Mouse (Mus musculus): ENCODE measurements at regions not wholly inside any gene's neighbourhood (a gene's known extent, or its start where the extent isn't known, plus 50 kb on each side); places are given as distances from the start of the nearest gene placed in this dataset.

DNA sequence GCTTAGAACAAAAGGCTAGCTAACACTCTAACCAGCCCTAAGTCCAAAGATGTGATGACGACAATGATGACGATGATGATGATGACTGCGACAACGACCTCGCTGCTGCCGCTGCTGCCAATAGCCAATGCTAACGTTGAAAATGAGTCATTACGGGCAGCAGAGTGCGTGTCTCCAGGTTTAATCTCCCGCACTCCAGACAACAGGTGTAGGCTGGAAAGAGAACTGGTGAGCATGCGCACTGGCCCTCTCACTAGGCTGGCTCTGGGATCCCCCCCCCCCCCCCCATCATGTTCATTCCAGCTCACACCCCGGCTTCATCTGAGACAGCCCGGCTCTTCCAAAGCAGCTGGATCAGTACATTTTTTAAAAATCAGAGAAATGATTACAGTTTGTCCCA, 138.4 kb downstream of the 9530068E07Rik start:
- 28% methylated on average over 13 of the region's 13 CpGs for WGBS
- DNase-seq (ENCODE audit: low spot score) (peak; percentile 51), ATAC-seq (ENCODE audit: low FRiP score, low TSS enrichment) (peak; percentile 70)
- H3K4me3 ChIP-seq (ENCODE audit: low read depth, low read length): no peak overlapping the region
- no peak overlapping the region for H3K4me2 ChIP-seq (replicated peaks; ENCODE audit: low read depth)
- H3K27me3 ChIP-seq (ENCODE audit: control insufficient read depth, insufficient read depth, low read length): no peaks in the 10 kb centered on the region
- no peak for TF ChIP-seq CTCF (IDR thresholded peaks at IDR 0.05; ENCODE audit: low read depth)
- TF ChIP-seq EP300 (optimal IDR thresholded peaks at IDR 0.05): no peak
- no peaks in the 10 kb centered on the region for H3K4me1 ChIP-seq (replicated peaks; ENCODE audit: control insufficient read depth, insufficient read depth)
- H3K9me3 ChIP-seq (ENCODE audit: control insufficient read depth, low read length): no peaks in the 10 kb centered on the region
- H3K27ac ChIP-seq (replicated peaks): no peak overlapping the region
- no peak overlapping the region for H3K9ac ChIP-seq (ENCODE audit: low read length)
- H3K36me3 ChIP-seq (ENCODE audit: control insufficient read depth, insufficient read depth, low read length): no peaks in the 10 kb centered on the region

DNA sequence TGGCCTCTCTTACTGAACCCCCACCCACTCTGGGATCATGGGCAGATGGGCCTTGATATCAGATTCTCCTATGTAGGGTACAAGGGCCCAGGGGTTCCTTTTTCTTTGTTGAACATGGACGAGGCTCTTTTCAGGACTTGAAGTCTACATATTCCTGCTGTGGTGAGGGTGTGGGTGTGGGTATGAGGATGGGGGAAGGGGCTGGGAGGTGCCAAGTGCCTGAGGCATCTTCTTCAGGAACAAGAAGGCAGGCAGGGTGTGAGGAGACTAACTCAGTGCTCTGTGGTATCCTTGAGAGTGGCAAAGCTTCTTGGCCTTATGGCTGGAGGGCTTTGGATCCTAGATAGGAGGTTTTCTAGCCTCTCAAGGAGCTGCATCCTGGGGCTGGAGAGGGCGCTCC, 140.0 kb downstream of the 9530068E07Rik start:
- ATAC-seq (ENCODE audit: low FRiP score, low TSS enrichment): no peak
- Histone ChIP-seq H3K36me3 (ENCODE audit: control insufficient read depth, insufficient read depth, low read length) (no peaks in the 10 kb centered on the region), H3K4me3 (ENCODE audit: low read depth, low read length) (no peak overlapping the region), H3K9me3 (ENCODE audit: control insufficient read depth, low read length) (no peaks in the 10 kb centered on the region), H3K27me3 (ENCODE audit: control insufficient read depth, insufficient read depth, low read length) (no peaks in the 10 kb centered on the region), H3K4me1 (replicated peaks; ENCODE audit: control insufficient read depth, insufficient read depth) (no peaks in the 10 kb centered on the region), H3K9ac (ENCODE audit: low read length) (no peak overlapping the region), H3K4me2 (replicated peaks; ENCODE audit: low read depth) (no peak overlapping the region), H3K27ac (replicated peaks) (no peak overlapping the region)
- 65% methylated on average over 2 of the region's 2 CpGs for WGBS
- TF ChIP-seq CTCF (IDR thresholded peaks at IDR 0.05; ENCODE audit: low read depth) (no peak), EP300 (optimal IDR thresholded peaks at IDR 0.05) (no peak)
- DNase-seq (ENCODE audit: low spot score): no peak

DNA sequence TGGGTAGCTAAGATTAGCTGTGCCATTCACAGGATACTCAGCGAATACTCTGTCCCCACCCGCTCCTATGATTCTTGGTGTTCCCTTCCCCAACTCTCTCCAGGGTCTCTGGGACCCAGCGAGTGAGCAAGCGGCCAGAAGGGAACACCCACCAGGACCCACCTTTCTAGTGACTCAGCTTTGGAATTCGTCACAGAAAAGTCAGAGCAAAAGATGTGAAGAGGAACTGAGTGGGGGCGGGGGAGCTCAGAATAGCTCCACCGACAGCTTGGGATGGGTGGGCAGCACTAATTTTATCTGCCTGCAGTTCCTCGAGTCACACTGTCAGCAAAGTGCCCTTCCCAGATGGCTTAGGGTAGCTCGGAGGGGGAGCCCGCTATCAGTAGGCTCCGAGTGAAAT, 140.6 kb downstream of the 9530068E07Rik start:
- TF ChIP-seq EP300 (optimal IDR thresholded peaks at IDR 0.05) (no peak), CTCF (IDR thresholded peaks at IDR 0.05; ENCODE audit: low read depth) (no peak)
- no peak overlapping the region for H3K4me3 ChIP-seq (ENCODE audit: low read depth, low read length)
- no peaks in the 10 kb centered on the region for H3K27me3 ChIP-seq (ENCODE audit: control insufficient read depth, insufficient read depth, low read length)
- ATAC-seq (ENCODE audit: low FRiP score, low TSS enrichment) (no peak), DNase-seq (ENCODE audit: low spot score) (no peak)
- no peak overlapping the region for H3K27ac ChIP-seq (replicated peaks)
- H3K36me3 ChIP-seq (ENCODE audit: control insufficient read depth, insufficient read depth, low read length): no peaks in the 10 kb centered on the region
- H3K9me3 ChIP-seq (ENCODE audit: control insufficient read depth, low read length): no peaks in the 10 kb centered on the region
- no peak overlapping the region for H3K9ac ChIP-seq (ENCODE audit: low read length)
- H3K4me1 ChIP-seq (replicated peaks; ENCODE audit: control insufficient read depth, insufficient read depth): no peaks in the 10 kb centered on the region
- no peak overlapping the region for H3K4me2 ChIP-seq (replicated peaks; ENCODE audit: low read depth)
- WGBS: 66% methylated on average over 11 of the region's 11 CpGs

DNA sequence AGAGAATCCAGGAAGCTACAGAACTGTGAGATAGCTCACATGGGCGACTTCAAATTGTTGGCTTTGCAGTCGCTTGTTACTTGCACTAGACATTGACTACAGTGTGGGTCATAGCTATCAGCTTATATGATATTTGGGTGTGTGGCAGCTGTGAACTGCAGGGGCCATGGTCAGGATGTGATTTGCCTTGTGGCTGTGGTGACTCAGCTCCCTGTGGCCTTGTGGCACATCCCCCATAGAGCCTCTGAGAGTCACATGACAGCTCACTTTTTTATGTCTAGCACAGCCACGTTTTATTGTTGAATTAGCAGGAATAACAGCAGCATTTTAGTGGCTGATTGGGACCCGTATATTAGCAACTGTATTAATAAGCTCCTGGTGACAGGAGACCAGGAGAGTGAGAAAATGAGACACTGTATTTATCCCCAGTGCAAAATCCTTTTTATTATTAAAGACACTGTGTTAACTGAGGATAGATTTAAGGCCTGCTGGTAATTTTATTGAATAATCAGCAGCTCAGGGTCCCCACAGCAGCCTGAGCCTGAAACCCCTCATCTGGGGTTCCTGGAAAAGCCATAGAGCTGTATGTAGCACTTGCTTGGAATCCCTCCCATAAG, 141.7 kb downstream of the 9530068E07Rik start:
- no peak for ATAC-seq (ENCODE audit: low FRiP score, low TSS enrichment)
- no peaks in the 10 kb centered on the region for H3K27me3 ChIP-seq (ENCODE audit: control insufficient read depth, insufficient read depth, low read length)
- no peak overlapping the region for H3K4me2 ChIP-seq (replicated peaks; ENCODE audit: low read depth)
- DNase-seq (ENCODE audit: low spot score): no peak
- H3K9ac ChIP-seq (ENCODE audit: low read length): no peak overlapping the region
- TF ChIP-seq CTCF (IDR thresholded peaks at IDR 0.05; ENCODE audit: low read depth) (no peak), EP300 (optimal IDR thresholded peaks at IDR 0.05) (no peak)
- no peaks in the 10 kb centered on the region for H3K4me1 ChIP-seq (replicated peaks; ENCODE audit: control insufficient read depth, insufficient read depth)
- no peaks in the 10 kb centered on the region for H3K36me3 ChIP-seq (ENCODE audit: control insufficient read depth, insufficient read depth, low read length)
- H3K4me3 ChIP-seq (ENCODE audit: low read depth, low read length): no peak overlapping the region
- no peak overlapping the region for H3K27ac ChIP-seq (replicated peaks)
- H3K9me3 ChIP-seq (ENCODE audit: control insufficient read depth, low read length): no peaks in the 10 kb centered on the region
- WGBS: 62% methylated on average over 4 of the region's 4 CpGs

DNA sequence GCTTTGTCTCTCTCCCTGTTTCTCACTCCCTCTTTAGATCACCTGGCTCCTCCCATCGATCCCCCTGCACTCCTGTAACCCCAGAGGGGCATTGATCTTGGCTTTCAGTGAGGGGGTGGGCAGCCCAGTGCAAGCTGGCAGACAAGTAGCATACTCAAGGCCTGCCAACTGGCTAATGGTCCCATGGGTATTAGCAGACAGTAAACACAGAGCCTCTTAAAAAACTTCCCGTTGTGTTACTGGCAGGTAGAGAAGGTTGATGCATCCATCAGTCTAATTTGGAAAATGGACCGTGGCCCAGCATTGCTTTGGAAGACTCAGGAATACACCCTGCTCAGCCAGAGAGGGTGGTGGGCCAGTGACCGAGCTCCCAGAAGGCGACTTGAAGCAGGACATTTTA, 145.0 kb downstream of the 9530068E07Rik start:
- H3K27ac ChIP-seq (replicated peaks): no peak overlapping the region
- no peaks in the 10 kb centered on the region for H3K27me3 ChIP-seq (ENCODE audit: control insufficient read depth, insufficient read depth, low read length)
- no peaks in the 10 kb centered on the region for H3K36me3 ChIP-seq (ENCODE audit: control insufficient read depth, insufficient read depth, low read length)
- TF ChIP-seq CTCF (IDR thresholded peaks at IDR 0.05; ENCODE audit: low read depth): no peak
- TF ChIP-seq EP300 (optimal IDR thresholded peaks at IDR 0.05): no peak
- H3K4me3 ChIP-seq (ENCODE audit: low read depth, low read length): no peak overlapping the region
- 59% methylated on average over 5 of the region's 5 CpGs for WGBS
- no peaks in the 10 kb centered on the region for H3K9me3 ChIP-seq (ENCODE audit: control insufficient read depth, low read length)
- H3K9ac ChIP-seq (ENCODE audit: low read length): no peak overlapping the region
- H3K4me1 ChIP-seq (replicated peaks; ENCODE audit: control insufficient read depth, insufficient read depth): no peaks in the 10 kb centered on the region
- no peak for DNase-seq (ENCODE audit: low spot score)
- no peak for ATAC-seq (ENCODE audit: low FRiP score, low TSS enrichment)
- H3K4me2 ChIP-seq (replicated peaks; ENCODE audit: low read depth): no peak overlapping the region

DNA sequence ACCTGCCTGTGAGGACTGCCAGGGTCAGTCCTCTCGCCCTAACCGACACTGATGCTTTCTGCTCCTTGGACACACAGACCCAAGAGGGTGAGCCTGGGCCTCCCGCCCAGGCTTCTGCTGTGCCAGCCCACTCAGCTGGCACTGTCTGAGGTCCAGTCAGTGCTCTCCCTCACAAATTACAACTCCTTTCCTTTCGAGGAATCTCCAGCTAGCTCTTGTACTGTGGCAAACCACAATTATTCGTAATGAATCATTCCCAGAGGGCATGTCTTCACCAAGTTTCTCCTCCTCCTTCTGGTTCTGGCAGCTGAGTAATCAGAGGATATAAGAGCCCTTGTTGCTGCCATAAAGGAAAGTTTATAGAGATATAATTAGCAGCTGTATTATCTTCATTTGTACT, 155.2 kb downstream of the 9530068E07Rik start:
- 59% methylated on average over 5 of the region's 5 CpGs for WGBS
- DNase-seq (ENCODE audit: low spot score): no peak

More for the DNA sequence above, 155.2 kb downstream of the 9530068E07Rik start:
- Histone ChIP-seq H3K27me3 (ENCODE audit: control insufficient read depth, insufficient read depth, low read length) (no peaks in the 10 kb centered on the region), H3K9me3 (ENCODE audit: control insufficient read depth, low read length) (no peaks in the 10 kb centered on the region), H3K4me2 (replicated peaks; ENCODE audit: low read depth) (no peak overlapping the region), H3K27ac (replicated peaks) (no peak overlapping the region), H3K36me3 (ENCODE audit: control insufficient read depth, insufficient read depth, low read length) (no peaks in the 10 kb centered on the region), H3K4me3 (ENCODE audit: low read depth, low read length) (no peak overlapping the region), H3K4me1 (replicated peaks; ENCODE audit: control insufficient read depth, insufficient read depth) (no peaks in the 10 kb centered on the region), H3K9ac (ENCODE audit: low read length) (no peak overlapping the region)
- no peak for ATAC-seq (ENCODE audit: low FRiP score, low TSS enrichment)
- TF ChIP-seq CTCF (IDR thresholded peaks at IDR 0.05; ENCODE audit: low read depth): no peak
- TF ChIP-seq EP300 (optimal IDR thresholded peaks at IDR 0.05): no peak

All from stomach, postnatal 0 days (tissue).